Mouse (Mus musculus) CD4-positive naive resting alpha-beta T cell, adult 76 days (primary cell): ENCODE data around the gene Adam11. TPM values are rescaled to one million over a fixed set of nuclear protein-coding genes. Genes with fewer than 3 reads are reported as not detected.

Experiments
- total RNA-seq: library from RNA; stranded (reverse); gene quantifications from one replicate; pipeline ENCODE4 v1.2.4, GENCODE M21; 2023

The Adam11 gene
- 2.6 TPM for total RNA-seq

DNA sequence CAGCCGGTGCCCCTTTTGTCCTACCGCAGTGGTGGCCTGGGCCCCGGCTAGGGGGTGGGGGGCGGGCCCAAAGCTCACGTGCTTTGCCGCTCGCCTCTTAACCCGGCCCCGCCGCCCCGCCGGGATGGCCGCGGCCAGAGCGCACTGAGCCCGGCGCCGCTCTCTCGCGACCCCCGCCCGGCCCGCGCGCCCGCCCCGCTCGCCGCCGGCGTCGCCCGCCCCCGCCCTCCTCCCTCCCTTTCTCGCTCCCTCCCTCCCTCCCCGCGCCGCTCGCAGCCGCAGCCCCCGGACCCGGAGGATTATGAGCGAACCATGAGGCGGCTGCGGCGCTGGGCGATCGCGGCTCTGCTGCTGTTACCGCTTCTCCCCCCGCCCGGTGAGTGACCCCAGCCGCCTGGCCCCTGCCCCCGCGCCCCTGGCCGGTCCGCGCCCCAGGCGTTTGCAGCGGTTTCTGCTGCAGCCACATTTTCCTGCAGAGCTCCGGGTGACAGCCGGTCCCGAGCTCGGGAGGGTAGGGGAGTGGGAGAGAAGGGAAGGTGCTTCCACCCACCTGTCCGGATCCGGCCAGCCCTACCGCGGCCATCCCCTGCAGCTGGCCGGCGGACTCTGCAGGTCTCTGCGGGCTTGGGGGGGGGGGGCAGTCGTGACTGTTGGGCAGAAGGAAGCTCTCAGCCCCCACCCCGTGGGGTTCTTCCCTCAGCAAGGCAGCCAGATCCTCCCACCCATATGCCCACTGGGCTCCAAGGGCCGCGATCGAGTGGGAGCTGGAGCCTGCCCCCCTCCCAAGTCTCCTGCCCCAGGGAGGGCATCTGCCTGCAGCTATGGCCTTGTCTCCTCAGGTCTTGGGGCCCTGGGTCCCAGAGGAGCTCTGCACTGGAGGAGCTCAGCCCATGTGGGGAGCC lies at the start of gene Adam11:
Gene Adam11 (plus strand): TSS at position 131 of the 902 bp plus-strand sequence.

DNA sequence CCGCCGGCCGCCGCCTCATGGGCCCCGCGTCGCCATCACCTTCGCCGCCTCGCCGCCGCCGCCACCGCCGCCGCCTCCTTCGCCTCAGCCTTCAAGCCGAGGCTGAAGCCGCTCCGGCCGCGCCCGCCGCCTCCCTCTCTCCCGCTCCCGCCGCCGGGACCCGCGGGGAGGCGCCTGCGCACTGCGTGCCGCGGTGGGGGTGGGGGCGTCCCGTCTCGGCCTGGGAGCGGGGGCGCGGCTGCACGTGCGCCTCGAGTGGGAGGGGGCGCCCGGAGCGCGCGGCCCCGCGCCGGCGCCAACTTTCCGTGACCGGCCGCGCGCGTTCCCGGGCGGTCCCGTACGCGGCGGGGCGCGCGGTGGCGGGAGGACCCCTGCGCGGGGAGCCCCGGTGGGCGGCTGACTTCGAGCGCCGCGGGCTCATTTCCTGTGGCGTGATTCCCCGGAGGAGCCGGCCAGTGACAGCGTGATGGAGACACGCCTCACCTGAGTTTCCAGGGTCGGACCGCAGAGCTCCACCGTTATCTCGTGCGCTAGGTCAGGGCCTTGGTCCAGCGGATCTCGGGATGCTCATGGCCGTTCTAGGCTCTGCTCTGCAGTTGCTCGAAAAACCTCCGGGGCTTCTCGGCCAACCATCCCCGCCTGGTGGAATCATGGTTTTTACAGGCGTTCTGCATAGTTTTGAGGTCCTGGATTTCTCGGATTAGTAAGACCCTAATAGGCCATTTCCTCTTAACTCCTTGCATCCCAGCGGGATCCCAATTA lies 58.0 kb downstream of the Adam11 start, which contains the start of gene Gjc1:
Gene Gjc1 (minus strand): TSS at position 680 of the 762 bp plus-strand sequence.

Other genes starting within 250 kb of the Adam11 start
- 57.9 TPM for gene Gpatch8, start 205.0 kb upstream of the Adam11 start, total RNA-seq
- not detected for gene Gm11627, start 182.0 kb upstream of the Adam11 start, total RNA-seq
- not detected for gene Fzd2, start 157.0 kb upstream of the Adam11 start, total RNA-seq
- not detected for gene Meioc, start 97.7 kb upstream of the Adam11 start, total RNA-seq
- gene Ccdc43, start 63.7 kb upstream of the Adam11 start, total RNA-seq: 36.7 TPM
- not detected for gene Gjc1, start 58.3 kb downstream of the Adam11 start, total RNA-seq
- gene Higd1b, start 74.4 kb downstream of the Adam11 start, total RNA-seq: not detected
- gene Eftud2, start 119.5 kb downstream of the Adam11 start, total RNA-seq: 128 TPM
- not detected for gene Ccdc103, start 119.8 kb downstream of the Adam11 start, total RNA-seq
- not detected for gene Fam187a, start 123.7 kb downstream of the Adam11 start, total RNA-seq
- gene Gfap, start 139.5 kb downstream of the Adam11 start, total RNA-seq: not detected
- gene Kif18b, start 163.7 kb downstream of the Adam11 start, total RNA-seq: 1.1 TPM
- gene C1ql1, start 185.2 kb downstream of the Adam11 start, total RNA-seq: not detected